Mouse (Mus musculus) C2C12 (cell line): Measurements from ENCODE around the gene Arl14.

Experiments
- CTCF ChIP-seq: IDR thresholded peaks from one replicate; pipeline ENCODE4 v1.5.1; 2011; ENCODE audit not compliant: control insufficient read depth, insufficient read depth, insufficient read length
- MYOD1 ChIP-seq: IDR thresholded peaks from one replicate; pipeline ENCODE4 v1.6.1; 2011; ENCODE audit warnings: low read depth; ENCODE audit not compliant: control insufficient read depth, insufficient read length
- USF1 ChIP-seq: IDR thresholded peaks from one replicate; pipeline ENCODE4 v1.6.1; 2011; ENCODE audit warnings: low read depth, mild to moderate bottlenecking, control low read depth, moderate library complexity

DNA sequence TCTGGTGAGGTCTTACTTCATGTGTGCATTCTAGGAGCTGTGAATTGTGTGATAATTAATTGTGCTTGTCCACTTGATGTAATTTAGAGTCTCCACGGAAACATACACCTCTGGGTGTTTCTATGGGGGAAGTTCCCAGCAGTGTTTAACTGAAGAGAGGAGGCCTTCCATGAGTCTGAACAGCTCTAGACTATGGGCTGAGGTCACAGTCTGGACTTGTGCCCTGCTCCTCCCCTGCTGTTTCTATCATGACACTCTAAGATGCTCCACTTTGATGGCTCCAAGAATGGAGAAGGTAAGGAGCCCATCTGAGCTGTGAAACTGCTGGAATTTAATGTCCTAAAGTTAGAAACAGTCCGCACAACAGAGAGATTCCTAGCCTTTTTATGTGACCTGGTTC lies 24.1 kb upstream of the Arl14 start:
- TF ChIP-seq CTCF (no peak), MYOD1 (no peak), USF1 (no peak)
